Mouse (Mus musculus): ENCODE results near the gene Ap2a2. TPM values are rescaled to one million over a fixed set of nuclear protein-coding genes. Genes with fewer than 3 reads are reported as not detected.

Gene Ap2a2
- 99.2 and 102 TPM in 2 replicates for polyA plus RNA-seq (2016; fragmentation: Nextera tagmentation; extraction: Ambion mirVana)

DNA sequence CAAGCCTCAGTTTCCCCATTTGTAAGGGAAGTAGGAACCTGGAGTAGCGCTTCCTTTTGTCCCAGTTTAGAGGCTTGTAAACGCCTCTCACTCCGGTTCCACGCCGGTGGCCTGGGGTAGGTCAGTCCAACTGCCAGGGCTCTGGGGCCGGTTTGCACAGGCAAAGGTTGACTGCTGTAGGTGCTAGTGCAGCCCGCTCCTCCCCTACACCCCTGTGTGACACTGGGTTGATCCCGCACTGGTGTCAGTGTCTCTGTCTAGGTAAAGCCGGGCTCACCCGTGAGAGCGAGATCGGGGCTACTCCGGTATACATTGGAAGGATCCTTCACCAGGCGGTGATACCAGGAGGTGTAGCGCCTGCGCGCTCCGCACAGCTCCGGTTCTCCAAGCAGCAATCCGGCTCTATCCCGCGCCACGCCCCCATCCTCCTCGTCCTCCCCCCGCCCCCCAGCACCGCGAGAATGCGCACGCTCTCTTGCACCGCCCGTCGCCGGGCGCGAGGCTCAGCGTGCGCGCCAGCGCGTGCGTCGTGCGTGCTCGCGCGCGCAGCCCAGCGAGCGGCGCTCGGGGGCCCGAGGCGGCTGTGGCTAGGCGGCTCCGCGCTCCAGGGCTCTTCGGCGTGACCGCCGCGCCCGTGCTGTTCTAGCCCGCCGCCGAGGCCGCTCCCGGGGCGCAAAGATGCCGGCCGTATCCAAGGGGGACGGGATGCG is at the start of gene Ap2a2:
Ap2a2 (plus strand) TSS at position 492 of the 710 bp plus-strand sequence.
- peak within 1 kb of the TSS; percentile 90 for H3K27ac ChIP-seq
- no peaks in the 10 kb centered on the region for H3K36me3 ChIP-seq
- H3K4me3 ChIP-seq, result peak within 1 kb of the TSS; percentile 93
- no peaks in the 10 kb centered on the region for H3K27me3 ChIP-seq
- peaks cover 25% of the 10 kb centered on the region for H3K4me1 ChIP-seq
- H3K4me2 ChIP-seq (replicated peaks), result peak within 1 kb of the TSS; percentile 65
- WGBS, result under 1% methylated on average over 70 of the region's 72 CpGs
- peak within 1 kb of the TSS; percentile 97 for H3K9ac ChIP-seq
- no peaks in the 10 kb centered on the region for H3K9me3 ChIP-seq
- ATAC-seq (ENCODE audit: insufficient number of reproducible peaks, insufficient read depth, low FRiP score, low TSS enrichment), result peak; percentile 89

DNA sequence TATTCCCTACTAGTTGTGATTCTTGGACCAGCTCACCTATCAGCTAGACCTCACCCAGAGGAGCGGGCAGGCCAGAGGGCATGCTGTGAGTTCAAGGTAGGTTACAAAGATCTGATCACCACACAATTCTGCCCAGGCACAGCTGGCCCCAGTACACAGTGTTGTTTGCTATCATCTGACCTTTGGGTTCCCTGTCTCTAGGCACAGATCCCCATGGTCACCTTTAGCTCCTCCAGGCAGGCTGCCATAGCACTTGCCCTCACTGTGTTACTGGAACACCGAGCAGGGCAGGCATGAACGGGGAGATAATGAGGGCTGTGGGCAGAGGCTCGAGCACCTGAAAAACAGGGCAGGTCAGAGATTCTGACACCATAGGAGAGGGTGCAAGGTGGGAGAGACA is 44.3 kb upstream of the Ap2a2 start:
- ATAC-seq (ENCODE audit: insufficient number of reproducible peaks, insufficient read depth, low FRiP score, low TSS enrichment), result no peak
- Histone ChIP-seq H3K4me3 (no peak overlapping the region), H3K36me3 (peaks cover 28% of the 10 kb centered on the region), H3K4me1 (no peaks in the 10 kb centered on the region), H3K27me3 (no peaks in the 10 kb centered on the region), H3K4me2 (replicated peaks) (no peak overlapping the region), H3K27ac (no peak overlapping the region), H3K9ac (no peak overlapping the region), H3K9me3 (no peaks in the 10 kb centered on the region)
- WGBS, result 86% methylated on average over 4 of the region's 4 CpGs

DNA sequence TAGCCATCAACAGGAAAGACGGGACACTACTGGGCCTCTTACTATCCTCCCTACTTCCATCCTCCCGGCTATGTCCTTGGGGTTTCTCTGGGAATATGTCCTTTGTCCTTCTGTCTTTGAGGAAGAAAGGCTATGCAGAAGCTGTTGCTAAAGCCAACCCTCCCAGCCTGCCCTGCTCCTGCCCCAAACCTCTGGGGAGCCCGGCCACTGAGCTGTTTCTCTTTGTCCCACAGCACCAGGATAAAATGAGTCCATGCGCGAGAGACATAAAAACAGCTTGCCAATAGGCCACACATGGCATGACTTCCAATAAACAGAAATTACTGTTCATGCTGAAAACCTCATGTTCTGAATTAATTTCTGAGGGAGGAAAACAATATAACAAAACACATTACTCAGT is 43.7 kb upstream of the Ap2a2 start:
- no peak overlapping the region for H3K9ac ChIP-seq
- H3K9me3 ChIP-seq, result no peaks in the 10 kb centered on the region
- no peaks in the 10 kb centered on the region for H3K27me3 ChIP-seq
- ATAC-seq (ENCODE audit: insufficient number of reproducible peaks, insufficient read depth, low FRiP score, low TSS enrichment), result no peak
- no peaks in the 10 kb centered on the region for H3K4me1 ChIP-seq
- H3K4me3 ChIP-seq, result no peak overlapping the region
- no peak overlapping the region for H3K4me2 ChIP-seq (replicated peaks)
- H3K36me3 ChIP-seq, result peaks cover 29% of the 10 kb centered on the region
- 84% methylated on average over 5 of the region's 5 CpGs for WGBS
- H3K27ac ChIP-seq, result no peak overlapping the region

DNA sequence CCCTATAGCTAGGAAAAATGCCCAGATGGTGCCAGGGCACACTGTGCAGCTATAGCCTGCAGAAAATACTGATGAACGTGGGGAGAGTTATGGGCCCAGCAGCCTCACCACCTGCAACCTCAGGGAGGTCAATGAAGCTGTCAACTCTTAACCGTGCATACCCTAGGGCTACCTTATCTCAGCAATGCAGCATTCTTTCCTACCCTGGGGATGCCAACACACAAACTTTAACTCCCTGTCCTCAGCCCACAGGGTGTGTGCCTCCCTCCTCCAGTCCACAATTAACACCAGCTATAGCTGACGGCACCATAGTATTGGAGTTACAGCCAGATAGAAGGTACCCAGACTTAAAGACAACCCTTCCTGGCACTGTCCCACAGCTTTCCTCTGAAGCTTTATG is 43.0 kb upstream of the Ap2a2 start:
- Histone ChIP-seq H3K4me1 (no peaks in the 10 kb centered on the region), H3K4me3 (no peak overlapping the region), H3K36me3 (peaks cover 29% of the 10 kb centered on the region), H3K4me2 (replicated peaks) (no peak overlapping the region), H3K27ac (no peak overlapping the region), H3K9me3 (no peaks in the 10 kb centered on the region), H3K27me3 (no peaks in the 10 kb centered on the region), H3K9ac (no peak overlapping the region)
- no peak for ATAC-seq (ENCODE audit: insufficient number of reproducible peaks, insufficient read depth, low FRiP score, low TSS enrichment)
- 73% methylated on average over 3 of the region's 3 CpGs for WGBS

DNA sequence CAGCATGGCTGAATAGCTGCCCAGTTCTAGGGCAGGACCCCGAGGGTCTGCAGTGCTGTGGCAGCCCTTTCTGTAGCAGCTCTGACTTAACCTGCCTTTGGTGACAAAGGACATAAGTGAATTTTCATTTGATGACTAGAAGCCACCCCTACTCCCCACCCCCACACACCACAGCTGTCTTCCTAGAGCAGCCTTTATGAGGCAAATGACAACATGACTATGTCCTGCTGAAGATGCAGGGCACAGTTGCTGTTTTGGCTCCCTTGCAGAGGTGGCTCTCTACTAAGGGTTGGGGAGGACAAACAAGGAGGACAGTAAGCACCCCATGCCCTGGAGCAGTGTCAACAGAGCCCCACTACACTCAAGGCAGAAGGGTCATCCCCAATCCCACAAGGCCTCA is 42.2 kb upstream of the Ap2a2 start:
- Histone ChIP-seq H3K27me3 (no peaks in the 10 kb centered on the region), H3K4me1 (no peaks in the 10 kb centered on the region), H3K4me2 (replicated peaks) (no peak overlapping the region), H3K36me3 (peaks cover 28% of the 10 kb centered on the region), H3K4me3 (no peak overlapping the region), H3K27ac (no peak overlapping the region), H3K9me3 (no peaks in the 10 kb centered on the region), H3K9ac (no peak overlapping the region)
- WGBS, result 79% methylated on average over 1 of the region's 1 CpGs
- ATAC-seq (ENCODE audit: insufficient number of reproducible peaks, insufficient read depth, low FRiP score, low TSS enrichment), result no peak

DNA sequence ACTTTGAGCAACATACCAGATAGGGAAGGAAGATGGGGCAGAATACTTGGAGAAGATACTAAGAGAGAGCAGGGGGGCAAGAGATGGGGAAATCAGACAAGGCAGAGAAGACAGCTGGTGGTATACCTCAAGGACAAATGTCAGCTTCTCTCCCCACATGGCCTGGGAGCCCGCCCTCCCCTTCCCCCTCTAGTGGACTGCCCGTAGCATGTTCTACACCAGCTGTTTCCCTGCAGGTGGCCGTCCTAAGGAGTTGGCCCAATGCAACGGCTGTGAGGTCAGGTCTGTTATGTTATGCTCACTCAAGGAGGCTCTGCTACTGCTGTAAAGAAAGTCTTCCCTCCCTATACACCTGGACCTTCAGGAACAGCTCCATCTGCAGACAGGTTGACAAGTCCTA is 39.0 kb upstream of the Ap2a2 start:
- 42% methylated on average over 4 of the region's 4 CpGs for WGBS
- Histone ChIP-seq H3K4me1 (no peaks in the 10 kb centered on the region), H3K27ac (no peak overlapping the region), H3K4me2 (replicated peaks) (no peak overlapping the region), H3K4me3 (no peak overlapping the region), H3K27me3 (no peaks in the 10 kb centered on the region), H3K36me3 (peaks cover 20% of the 10 kb centered on the region), H3K9me3 (no peaks in the 10 kb centered on the region), H3K9ac (no peak overlapping the region)
- ATAC-seq (ENCODE audit: insufficient number of reproducible peaks, insufficient read depth, low FRiP score, low TSS enrichment), result no peak

DNA sequence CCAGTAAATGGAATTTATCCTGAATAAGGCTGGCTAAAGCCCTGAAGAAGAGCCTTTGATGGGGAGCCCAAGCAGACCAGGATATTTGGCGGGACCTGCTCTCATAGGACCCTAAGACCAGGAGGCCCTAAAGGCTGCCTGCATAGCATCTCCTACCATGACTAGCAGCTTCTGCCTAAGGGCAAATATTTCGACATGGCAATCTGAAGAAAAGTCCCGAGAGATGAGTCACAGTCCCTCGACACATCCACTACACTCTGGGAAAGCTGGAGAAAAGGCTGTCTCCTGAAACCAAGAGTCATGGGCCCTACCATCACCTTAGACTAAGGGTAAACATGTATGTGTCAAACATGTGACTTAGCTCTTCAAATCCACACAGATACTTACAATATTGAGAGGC is 37.7 kb upstream of the Ap2a2 start:
- Histone ChIP-seq H3K9ac (no peak overlapping the region), H3K4me2 (replicated peaks) (no peak overlapping the region), H3K9me3 (no peaks in the 10 kb centered on the region), H3K4me1 (no peaks in the 10 kb centered on the region), H3K27me3 (no peaks in the 10 kb centered on the region), H3K4me3 (no peak overlapping the region), H3K36me3 (peaks cover 26% of the 10 kb centered on the region), H3K27ac (no peak overlapping the region)
- 88% methylated on average over 4 of the region's 4 CpGs for WGBS
- no peak for ATAC-seq (ENCODE audit: insufficient number of reproducible peaks, insufficient read depth, low FRiP score, low TSS enrichment)

DNA sequence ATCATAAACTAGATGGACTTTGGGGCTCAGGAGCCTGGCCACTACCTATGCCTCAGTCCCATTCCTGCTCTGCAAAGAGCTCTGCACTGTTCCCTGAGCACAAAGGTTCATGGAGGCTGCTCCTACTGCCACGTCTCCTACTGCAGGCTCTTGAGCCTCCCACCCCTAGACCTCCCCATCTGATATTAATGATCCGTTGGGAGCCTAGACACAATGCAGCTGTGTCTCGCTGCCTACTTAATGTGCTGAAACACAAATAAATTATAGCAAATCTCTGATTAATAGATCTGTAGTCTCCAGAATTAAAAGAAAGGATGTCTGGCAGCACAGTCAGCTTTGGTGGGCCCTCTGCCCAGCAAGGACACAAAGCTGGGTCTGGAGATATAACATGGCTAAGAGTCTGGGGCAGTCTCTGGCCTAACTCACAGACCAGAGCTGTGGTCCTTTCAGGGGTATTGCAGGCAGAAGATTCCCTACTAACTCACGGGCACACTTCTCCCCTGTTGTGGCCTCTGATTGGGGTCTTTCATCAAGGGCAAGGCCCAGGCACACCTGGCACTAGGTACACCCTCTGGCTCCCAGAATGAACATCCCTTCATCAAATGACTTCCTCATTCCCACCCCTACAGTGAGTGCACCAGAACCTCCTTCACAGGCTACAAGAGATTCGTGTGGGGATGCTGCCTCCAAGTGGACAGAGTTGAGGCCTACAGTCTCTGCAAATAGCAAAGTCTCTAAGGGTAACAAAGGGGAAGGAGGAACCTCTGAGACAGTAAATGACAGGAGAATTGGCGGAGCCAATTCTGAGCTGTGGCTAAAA is 37.0 kb upstream of the Ap2a2 start:
- peak; percentile 77; the same call in 1 of the 2 replicates for ATAC-seq (ENCODE audit: insufficient number of reproducible peaks, insufficient read depth, low FRiP score, low TSS enrichment)
- Histone ChIP-seq H3K27me3 (no peaks in the 10 kb centered on the region), H3K9me3 (no peaks in the 10 kb centered on the region), H3K9ac (no peak overlapping the region), H3K36me3 (peaks cover 32% of the 10 kb centered on the region), H3K4me2 (replicated peaks) (no peak overlapping the region), H3K4me1 (no peaks in the 10 kb centered on the region), H3K4me3 (no peak overlapping the region), H3K27ac (no peak overlapping the region)
- WGBS, result 59% methylated on average over 6 of the region's 6 CpGs

DNA sequence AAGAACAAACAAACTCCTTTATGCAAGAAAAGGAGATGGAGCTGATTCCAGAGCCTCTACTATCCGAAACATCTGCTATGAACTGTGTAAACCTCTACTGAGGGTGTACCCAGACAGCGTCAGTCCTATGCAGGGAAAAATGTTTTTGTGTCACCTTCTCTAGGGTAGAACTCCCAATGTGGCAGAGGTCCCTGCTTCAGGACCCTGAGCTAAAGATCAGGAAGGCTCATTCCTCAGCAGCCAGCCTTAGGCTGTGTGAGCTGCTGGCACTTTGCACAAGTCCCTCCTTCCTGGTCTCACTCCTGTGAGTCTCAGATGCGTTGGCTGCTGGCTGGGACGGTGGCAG is 36.4 kb upstream of the Ap2a2 start:
- no peak overlapping the region for H3K4me2 ChIP-seq (replicated peaks)
- no peak overlapping the region for H3K4me3 ChIP-seq
- no peak for ATAC-seq (ENCODE audit: insufficient number of reproducible peaks, insufficient read depth, low FRiP score, low TSS enrichment)
- H3K9ac ChIP-seq, result no peak overlapping the region
- H3K36me3 ChIP-seq, result peaks cover 35% of the 10 kb centered on the region
- no peaks in the 10 kb centered on the region for H3K4me1 ChIP-seq
- H3K27me3 ChIP-seq, result no peaks in the 10 kb centered on the region
- H3K27ac ChIP-seq, result no peak overlapping the region
- no peaks in the 10 kb centered on the region for H3K9me3 ChIP-seq
- 88% methylated on average over 4 of the region's 4 CpGs for WGBS

DNA sequence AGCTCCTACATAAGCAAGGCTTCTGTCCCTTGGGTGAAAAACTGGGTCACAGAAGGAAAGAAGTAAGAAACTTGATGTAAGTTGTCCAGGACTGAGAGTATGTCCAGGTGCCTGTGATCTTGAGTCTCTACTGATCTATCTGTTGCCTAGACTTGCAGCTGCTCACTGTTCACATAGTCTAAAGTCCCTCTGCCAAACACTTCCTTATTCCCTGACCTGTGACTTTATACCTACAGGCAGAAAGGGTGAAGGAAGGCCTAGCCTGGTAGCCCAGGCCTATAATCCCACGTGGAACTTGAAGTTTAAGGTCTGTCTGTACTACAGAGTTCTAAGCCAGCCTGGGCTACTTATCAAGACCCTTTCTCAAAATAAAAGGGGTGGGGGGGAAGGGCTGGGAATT is 26.4 kb upstream of the Ap2a2 start:
- Histone ChIP-seq H3K9me3 (no peaks in the 10 kb centered on the region), H3K27ac (no peak overlapping the region), H3K4me1 (peaks cover 14% of the 10 kb centered on the region), H3K4me3 (no peak overlapping the region), H3K27me3 (no peaks in the 10 kb centered on the region), H3K4me2 (replicated peaks) (no peak overlapping the region), H3K36me3 (no peaks in the 10 kb centered on the region), H3K9ac (no peak overlapping the region)
- 43% methylated on average over 1 of the region's 1 CpGs for WGBS
- no peak for ATAC-seq (ENCODE audit: insufficient number of reproducible peaks, insufficient read depth, low FRiP score, low TSS enrichment)

DNA sequence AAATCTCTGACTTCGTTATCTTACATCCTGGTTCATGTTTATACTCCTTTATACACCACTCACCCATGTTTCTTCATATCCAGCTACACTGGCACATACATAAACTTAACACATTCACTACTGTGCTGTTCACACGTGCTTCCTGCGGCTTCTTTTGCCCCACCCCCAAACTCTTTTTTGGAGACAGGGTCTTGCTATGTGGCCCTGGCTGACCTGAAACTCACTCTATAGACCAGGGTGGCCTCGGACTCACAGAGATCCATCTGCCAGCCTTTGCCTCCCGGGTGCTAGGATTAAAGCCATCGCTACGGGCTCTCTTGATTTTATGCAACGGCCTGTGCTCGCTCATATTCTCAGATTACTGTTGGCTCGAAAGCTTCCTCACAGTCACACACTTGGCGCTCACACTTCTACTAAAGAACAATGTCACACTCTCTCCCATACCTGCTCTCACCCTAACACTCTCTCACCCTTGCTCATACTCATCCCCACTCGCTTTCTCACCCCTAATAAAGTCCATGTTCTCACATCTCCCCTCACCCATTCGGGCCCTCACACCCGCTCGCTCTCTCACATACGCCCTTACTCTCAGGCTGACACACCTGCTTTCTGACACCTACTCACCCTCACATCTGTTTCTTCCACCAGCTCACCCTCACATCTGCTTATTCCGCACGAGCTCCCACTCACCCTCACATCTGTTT is 23.0 kb upstream of the Ap2a2 start:
- Histone ChIP-seq H3K4me2 (replicated peaks) (peak overlapping the region; percentile 91), H3K27ac (peak overlapping the region; percentile 86)
- WGBS, result 14% methylated on average over 18 of the region's 18 CpGs

More for the DNA sequence above, 23.0 kb upstream of the Ap2a2 start:
- Histone ChIP-seq H3K4me1 (peaks cover 14% of the 10 kb centered on the region), H3K9me3 (no peaks in the 10 kb centered on the region), H3K36me3 (no peaks in the 10 kb centered on the region), H3K27me3 (no peaks in the 10 kb centered on the region), H3K4me3 (peak overlapping the region; percentile 83), H3K9ac (peak overlapping the region; percentile 69)
- ATAC-seq (ENCODE audit: insufficient number of reproducible peaks, insufficient read depth, low FRiP score, low TSS enrichment), result no peak
